Mouse (Mus musculus) ovary, postnatal 14 days (tissue): ENCODE measurements around the gene Fam78b.

Experiments
- DNase-seq: peaks from one replicate; pipeline ENCODE4 v3.0.0; 2022; ENCODE audit warnings: low spot score

The Fam78b gene

DNA sequence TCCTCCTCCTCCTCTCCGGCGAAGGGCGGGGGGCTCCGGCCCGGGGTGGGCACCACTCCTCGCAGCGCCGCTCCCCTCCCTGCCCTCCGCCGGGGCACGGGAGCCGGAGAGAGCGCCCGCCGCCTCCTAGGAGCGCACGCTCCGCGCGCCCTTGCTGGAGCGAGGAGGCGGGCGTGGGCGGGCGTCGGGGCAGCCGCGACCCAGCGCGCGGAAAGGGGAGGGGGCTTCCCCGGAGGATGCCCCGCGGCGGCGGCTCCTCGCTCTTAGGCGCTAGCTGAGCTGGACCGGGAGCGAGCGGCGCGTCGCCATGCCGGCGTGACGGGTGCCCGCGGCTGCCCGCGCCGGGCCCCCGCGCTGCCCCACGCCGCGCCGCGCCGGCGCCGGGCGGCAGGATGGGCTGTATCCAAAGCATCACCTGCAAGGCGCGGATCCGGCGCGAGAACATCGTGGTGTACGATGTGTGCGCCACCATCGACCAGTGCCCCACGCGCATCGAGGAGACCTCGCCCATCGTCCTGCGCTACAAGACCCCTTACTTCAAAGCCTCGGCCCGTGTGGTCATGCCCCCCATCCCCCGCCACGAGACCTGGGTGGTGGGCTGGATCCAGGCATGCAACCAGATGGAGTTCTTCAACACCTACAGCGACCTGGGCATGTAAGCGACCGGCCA, at the start of gene Fam78b:
TSS of gene Fam78b (plus strand) at position 244 of the 670 bp plus-strand sequence.
- DNase-seq = no peak

DNA sequence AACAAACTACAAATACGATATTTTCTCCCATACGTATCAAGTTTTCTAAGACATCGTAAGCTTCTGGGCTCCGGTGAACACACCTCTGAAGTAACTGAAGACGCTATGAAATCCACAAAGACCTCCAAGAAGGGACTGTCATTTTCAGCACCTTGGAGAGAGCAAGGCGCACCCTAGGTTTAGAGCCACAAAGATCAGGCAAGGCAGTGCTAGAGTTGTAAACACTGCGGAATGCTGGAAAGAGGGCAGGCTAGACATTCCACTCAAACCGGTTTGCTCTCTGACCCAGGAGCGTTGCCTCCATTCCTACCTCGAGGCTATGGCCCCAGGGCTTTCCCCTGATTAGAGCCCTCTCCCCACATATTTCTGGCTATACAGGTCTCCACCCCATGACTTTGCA, 36.7 kb upstream of the Fam78b start:
- DNase-seq = peak; percentile 4

DNA sequence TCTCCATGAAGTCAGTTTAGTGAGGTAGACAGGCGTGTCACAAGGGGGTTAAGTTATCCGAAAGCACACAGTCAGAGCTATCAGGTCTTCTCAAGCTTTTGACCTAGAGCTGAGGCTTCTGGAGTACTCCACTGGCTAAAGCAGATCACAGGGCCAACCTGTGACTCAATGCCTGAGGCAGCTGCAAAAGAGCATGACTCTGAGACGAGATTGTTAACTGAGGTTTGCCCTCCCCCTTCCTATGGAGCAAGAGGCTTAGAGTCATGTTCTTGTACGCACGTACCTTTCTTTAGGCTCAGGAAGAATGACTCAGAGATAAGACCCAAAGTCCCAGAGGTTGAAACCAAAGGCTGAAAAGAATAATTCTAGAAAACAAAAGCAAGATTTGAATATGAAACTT, 32.9 kb upstream of the Fam78b start:
- no peak for DNase-seq

DNA sequence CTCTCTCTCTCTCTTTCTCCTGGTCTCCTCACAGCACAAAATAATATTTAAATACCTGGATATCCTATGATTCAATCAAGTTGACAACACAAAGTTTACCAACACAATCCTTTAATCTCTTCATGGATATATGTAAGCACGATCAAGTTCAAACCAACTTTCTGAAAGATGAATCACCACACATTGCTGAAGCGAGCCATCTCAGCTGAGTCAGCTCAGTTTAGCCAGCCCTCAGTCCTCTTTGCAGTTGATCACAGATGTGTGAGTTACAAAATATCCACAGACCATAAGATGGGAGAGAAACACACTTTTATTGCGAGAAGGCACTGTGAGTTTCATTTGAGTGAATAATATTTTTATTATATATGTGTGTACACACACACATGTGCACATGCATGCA, 27.5 kb upstream of the Fam78b start:
- no peak for DNase-seq

DNA sequence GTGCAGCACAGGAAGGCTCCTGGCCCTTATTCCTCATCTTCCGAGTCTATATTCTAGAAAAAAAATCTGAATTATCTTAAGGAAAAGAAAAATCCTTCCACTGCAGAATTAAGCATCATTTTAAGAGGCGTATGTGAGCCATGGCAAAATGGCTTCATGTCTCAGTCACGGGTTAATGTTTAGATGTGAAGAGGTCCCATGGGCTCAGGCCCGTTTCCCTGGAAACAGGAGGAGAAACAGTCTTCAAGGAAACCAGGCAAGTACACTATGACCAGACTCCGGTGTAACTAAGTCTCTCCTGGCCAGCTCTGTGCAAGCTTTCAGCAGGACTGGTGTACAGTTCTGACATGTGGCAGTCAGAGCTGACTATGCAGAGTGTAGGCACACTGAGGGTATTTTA, 22.6 kb upstream of the Fam78b start:
- no peak for DNase-seq

DNA sequence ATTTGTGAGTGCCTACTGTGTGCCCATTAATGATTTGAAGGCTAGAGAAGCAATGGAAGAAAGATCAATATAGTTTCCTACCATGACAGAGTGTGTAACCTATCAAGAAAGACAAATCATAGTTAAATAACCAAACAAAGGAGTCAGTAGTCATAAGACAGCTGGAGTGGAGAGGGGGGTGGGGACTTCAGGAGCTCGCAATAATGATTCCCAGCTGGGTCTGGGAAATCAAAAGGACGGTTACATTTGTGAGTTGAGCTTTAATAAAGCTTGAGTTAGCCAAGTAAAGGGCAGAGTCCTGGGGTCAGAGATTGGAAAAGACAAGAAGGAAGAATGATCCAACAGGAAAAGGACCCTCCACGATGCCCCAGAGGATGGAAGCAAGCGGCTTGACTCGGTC, 7.0 kb upstream of the Fam78b start:
- no peak for DNase-seq

DNA sequence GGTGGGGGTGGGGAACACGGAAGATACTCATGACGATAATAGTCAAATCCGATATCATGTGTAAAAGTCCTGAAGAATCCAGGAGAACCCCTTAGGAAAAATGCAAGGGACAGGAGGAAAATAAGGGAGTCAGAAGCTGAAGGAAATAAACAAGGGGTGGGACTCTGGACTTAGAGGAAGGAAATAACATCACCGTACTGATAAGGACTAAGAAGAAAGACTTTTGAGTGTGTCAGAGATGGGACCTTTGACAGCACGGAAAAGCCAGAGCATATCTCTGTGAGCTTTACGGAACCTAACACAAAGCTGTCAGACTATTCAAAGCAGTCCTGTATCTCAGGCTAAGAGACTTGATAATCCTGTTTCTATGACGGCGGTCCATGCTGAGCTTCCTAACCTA, 5.0 kb upstream of the Fam78b start:
- DNase-seq = no peak

DNA sequence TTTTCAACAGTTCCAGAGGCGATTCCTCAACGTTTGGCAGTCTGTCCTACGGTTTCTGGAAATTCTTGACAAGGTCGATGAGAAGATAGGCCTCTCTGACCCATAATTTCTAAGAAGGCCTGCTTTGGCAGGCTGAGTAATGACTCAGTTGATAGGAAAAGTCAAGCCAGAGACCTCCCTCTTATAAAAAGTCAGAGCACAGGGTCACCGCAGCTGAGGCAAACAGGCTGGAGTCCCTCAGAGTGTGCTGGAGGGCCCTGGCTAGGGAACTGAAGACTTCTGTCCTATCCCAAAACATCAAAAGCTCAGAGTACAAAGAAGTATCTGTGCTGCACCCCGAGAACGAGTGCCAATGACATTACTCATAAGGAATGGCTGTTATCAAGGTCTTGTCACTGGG, 4.4 kb upstream of the Fam78b start:
- DNase-seq = no peak

DNA sequence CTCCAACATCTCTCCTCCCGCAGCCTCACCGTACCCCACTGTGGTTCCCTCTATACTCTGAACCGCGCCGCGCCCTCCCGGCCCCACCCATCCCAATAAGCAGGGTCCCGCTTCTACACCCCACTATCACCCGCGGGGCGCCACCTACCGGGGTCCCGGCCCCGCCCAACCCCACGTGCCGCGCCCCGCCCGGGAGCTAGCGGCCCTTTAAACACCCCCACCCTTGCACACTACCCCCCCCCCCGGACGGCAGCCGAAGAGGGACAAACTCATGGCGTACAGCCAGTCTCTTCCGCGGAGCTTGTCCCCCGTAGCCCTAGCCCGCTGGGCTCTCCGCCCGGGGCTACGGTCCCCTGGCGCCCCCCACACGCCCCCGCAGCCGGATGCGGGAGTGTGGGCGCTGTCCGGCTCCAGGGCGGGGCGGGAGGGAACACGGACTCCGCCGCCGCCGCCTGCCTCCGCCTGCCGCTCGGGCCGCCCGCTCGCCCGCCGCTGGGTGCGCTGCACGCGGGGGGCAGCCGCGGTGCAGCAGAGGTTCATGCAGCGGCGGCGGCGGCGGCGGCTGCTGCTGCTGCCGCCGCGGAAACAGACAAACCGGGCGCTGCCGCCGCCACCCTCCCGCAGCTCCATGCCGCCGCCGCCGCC, 566 bp upstream of the Fam78b start:
- DNase-seq = peak; percentile 62

DNA sequence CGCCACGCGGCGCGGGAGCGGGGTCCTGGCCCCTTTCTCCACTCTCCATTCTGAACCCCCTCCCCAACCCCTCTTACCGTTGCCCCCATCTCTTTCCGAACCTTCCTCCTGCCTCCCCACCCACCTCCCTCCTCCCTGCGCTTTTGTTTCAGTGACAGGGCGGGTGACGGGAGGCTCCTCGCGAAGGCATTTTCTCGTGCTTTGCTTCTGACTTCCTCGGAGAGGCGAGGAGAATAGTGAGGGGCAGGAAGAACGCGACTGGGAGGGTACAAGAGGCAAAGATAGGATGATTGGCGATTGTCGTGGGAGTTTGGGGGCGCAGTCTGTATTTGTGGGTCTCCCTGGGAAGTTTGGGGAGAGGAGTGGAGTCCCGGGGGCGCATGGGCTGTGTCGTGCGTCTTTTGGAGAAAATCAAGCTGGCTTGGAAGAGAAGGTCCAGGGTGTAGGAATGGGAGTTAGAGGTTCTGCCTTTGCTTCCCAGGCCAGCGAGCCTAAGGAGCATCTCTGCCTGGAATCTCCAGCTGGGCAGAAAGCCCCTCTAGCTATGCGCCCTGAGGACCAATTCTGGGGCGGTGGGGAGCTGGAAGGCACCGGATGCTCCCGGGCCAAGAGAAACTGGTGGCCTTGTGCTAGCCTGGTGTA, 748 bp downstream of the Fam78b start:
- DNase-seq = peak; percentile 2

DNA sequence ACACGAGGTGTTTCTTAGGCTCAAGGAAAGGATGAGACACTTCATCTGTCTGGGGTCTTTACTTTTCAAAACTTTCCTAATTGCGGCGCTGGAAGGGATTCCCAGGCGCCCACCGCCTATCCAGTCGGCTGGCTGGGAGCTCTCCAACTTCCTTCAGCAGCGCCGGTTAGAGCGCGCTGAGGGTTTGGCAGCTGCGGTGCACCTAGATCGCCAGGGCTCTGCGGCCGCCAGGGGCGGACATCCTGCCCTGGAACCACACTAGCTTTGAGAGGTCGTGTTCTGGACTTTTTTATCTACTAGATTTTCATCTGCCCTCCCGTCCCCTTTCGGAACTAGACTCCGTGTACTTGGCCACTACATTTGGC, 1.3 kb downstream of the Fam78b start:
- DNase-seq = peak; percentile 18

DNA sequence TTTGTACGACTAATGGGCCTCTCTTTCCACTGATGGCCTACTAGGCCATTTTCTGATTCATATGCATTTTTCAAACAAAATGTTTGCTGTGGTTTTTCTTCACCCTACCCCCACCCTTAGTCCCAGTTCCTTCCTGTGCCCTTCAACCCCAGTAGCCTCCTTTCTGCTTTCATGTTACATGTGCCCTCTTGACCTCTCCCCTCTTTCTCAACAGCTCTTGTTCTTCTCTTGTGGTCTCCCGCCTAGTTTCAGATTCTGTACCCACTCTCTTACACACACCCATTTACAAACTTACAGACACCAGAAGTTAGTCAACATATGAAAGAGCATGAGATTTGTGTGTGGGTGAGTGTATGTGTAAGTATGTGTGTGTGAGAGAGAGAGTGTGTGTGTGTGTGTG, 3.4 kb downstream of the Fam78b start:
- DNase-seq = no peak

DNA sequence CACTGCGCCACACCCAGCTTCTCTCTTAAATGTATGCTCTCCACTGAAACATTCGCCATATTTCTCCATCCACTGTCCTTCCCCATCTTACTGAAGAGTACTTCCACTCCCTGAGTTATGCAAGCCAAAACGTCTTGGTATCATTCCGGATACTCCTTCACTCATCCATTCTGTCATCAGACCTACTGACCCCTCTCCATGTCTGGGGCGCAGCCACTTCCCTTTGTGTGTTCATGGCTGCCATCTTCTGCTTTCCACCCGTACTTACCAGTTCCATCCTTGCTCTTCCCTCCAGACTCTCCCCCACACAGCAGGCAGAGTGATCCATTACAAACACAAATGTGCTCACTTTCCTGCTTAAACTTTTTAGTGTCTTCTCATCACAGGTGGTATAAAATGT, 6.1 kb downstream of the Fam78b start:
- no peak for DNase-seq

DNA sequence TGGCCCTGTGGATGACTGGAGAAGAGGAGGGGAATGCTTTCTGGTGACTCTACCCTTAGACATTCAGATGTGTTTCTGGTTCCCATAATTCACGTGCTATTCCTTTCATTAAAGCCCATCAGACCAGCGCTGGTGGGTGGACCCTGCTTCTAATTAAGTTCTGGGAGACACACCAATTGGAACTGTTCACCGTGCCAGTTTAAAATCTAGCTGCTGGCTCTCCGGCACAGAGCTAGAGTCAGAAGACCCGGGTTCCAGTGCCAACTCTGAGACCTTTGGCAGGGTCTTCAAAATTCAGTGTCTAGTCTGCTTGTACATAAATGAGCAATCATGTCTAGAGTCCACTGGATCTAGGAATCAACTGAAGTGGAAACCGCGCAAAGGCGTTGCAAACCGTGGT, 9.0 kb downstream of the Fam78b start:
- DNase-seq = no peak

DNA sequence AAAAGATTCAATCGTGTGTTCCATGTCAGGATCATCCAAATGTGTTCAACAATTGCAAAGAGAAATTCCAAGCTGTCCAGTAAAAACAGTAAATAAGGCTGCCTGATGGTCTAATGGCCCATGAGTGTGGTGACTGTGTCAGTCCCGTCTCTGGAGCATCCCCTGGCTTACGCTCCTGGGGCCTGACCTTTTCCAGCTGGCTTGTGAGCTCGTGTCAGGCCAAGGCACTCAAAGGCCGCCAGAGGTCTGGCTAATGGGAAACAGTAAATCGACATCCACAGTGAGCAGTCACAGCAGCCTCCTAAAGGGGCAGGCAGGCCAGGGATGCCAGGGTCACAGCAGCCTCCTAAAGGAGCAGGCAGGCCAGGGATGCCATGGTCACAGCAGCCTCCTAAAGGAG, 10.1 kb downstream of the Fam78b start:
- DNase-seq = no peak

DNA sequence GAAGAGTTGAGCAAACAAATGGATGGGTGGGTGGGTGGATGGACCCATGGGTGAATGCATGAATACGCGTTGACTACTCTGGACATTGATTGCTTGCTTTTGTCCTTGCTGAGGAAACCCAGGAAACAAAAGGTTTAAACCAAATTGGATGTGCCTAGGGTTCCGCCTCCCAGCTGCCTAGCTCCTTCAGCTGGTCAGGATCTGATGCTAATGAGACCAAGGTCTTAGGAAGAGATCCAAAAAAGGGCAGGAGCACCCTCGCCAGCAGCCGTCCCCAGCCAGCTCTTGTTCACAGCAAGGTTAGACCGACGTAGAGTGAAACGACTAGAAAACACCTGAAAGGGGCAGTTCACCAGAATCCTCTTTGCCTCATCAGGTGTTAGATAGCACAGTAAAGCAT, 11.4 kb downstream of the Fam78b start:
- no peak for DNase-seq

DNA sequence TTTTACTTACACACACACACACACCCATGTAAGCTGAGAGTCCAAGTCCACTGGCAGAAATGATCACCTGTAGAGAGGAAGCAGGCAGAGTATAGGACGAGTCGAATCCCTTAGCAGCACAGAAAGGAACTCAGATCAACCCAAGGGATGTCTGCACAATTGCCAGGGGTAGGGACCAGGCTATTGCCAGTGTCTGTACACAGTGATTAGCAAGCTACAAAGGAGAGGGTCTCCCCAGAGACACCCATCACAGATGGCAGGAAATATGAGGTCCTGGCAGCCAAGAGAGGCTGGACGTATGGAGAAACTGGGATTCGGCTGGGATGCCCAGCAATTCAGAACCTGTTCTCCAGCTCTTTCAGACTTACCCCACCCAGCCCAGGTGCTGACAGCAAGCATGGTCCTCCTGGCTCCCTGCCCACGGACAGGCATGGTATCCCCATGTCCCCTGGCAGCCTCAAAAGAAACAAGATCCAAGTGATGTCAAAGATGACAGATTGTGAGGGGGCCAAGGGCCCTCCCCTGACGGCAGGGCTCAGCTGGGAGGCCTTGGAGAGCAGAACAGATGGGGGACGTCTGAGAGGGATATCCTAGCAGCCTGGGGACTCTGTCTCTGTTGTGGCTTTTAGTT, 12.1 kb downstream of the Fam78b start:
- DNase-seq = no peak

DNA sequence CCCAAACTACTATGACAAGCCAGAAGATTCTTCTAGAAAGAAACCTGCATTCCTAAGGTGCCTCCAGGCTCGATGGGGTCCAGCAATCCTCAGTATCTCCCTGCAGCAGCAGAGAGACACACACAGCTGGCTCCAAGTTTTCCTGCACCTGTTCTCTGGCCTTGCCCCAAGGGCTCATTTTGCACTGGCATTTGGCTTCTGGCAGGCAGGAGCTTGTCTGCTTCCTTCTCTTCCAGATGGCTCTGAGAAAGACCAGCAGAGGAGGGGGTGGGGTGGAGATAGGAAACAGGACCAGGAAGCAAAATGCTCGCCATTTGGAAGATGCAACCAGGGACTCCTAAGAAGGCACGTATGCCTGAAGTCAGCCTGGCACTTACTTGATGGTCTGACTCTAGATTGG, 15.1 kb downstream of the Fam78b start:
- no peak for DNase-seq

DNA sequence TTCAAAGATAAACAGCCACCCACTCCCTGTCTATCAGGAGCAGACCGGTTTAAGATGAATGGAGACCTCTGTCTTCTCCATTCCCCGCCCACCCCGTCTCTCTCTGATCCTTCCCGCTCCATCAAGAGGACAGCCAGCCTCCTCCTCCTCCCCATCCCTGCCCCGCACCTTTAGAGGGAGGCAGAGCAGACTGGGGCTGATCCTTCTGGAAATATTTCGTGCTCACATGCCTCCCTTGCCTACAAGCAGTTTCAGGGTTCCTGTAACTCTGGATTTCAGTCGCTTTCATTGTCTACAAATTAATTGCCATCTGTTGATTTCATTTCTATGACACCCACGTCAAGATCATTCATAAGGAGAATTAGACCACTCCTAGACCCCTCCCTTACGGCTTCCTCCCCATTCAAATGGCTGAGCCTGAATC, 20.8 kb downstream of the Fam78b start:
- DNase-seq = no peak

DNA sequence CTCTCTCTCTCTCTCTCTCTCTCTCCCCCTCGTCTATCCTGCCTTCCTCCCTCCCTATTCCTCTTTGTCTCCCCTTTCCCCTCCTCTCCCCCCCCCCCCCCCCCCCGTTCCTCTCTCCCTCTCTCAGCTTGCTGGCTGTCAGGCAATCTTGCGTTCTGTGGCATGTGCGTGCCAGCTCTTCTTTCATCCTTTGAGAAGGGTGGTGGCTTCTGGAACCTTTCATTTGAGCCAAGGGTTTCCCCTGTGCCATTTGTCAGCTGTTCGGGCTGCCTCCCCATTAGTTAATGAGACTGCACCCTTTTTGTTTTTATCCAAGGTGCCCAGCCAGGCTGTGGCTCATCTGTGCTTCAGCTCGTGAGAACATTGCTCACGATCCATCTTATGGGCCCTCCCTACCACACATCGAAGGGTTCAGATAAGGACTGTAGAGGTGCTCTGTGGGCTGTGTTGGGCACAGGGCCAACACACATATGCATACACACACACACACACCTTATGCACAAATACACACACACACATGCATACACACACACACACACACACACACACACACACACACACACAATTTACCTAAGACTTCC, 21.4 kb downstream of the Fam78b start:
- DNase-seq = no peak

DNA sequence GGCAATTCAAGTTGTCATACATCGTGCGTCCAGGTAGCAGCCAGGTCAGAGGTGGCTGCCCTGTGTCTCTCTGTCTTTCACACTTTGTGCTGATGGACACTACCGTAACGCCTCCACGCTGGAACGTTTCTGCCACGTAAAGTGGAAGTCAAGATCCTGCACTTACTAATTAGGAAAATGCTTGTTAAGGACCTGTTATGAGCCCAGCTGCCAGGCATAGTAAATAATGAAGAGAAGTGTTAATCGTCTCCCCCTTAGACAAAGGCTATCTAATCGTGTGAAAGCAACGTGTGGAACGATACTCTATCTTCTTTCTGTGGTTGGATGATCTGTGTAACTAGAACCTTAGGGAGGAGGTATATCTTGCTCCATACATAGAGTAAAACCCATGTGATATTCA, 22.6 kb downstream of the Fam78b start:
- DNase-seq = no peak

DNA sequence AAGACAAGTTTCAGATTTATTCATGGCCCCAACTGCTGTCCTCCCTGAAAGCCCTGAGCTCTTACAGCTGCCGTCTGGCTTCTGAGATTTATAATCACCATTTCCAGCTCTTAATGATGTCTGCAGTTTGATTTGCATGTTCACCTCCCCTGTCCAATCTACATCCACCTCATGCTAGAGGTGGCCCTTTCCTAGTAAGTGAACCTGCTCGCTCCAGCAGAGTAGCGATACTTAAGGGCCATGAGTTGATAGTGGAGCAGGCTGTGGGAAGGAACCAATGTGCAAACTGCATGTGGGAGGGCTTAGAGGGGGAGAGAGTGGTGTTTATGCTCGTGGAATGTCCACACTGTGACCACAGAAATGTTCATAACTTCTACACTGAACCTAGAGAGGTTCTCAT, 23.7 kb downstream of the Fam78b start:
- DNase-seq = no peak
